Comparison of ENCODE assay signal across 15 mouse cellular contexts in the genomic region with DNA sequence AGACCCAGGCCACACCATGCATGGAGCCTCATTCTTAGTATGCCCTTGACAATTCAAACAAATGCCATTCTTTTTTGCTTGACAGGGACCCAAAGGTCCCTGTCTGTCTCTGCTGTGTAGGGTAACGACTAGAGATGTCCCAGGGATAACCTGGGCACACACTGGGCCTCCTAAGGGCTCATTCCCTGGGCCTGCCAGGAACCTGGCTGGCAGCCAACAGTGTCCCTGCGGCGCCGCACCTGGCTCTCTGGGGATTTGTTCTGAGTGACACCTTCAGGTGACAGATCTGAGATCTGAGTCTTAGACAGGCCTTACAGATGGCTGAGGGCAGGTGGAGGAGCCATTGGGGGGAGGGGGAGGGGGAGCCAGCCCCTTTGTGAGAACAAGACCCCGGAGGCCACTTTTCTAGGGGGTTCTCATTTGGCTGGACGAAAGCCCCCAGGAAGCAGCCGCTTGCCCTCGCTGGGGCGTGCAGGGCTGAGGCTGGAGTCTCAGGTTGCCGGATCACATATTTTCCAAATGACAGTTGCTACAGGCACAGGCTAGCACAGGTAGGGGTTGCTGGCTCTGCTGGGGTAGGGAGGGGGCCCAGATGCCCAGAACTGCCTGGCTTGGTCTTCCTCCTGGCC.
DNase-seq lines count a peak whose midpoint lies in the region; ATAC-seq and TF ChIP-seq lines count a peak whose summit lies in the region.
"Had no signal": no experiment of that assay in that cellular context is flagged by ENCODE, and none has a peak within 500 bp of the region (broad histone marks: within the 10 kb centered on the region; RNA-seq: fewer than 3 reads in every experiment).

No protein-coding gene starts in this region.

- H3K36me3 ChIP-seq in lung, embryonic 14.5 days (ENCODE audit: insufficient read depth) = no peaks in the 10 kb centered on the region
- H3K36me3 ChIP-seq in embryonic facial prominence, embryonic 11.5 days (replicated peaks; ENCODE audit: control insufficient read depth, insufficient read depth, low read depth, low read length) = no peaks in the 10 kb centered on the region
- H3K36me3 ChIP-seq in embryonic facial prominence, embryonic 13.5 days = no peaks in the 10 kb centered on the region
- no peaks in the 10 kb centered on the region for H3K36me3 ChIP-seq in limb, embryonic 15.5 days
- H3K36me3 ChIP-seq: hindbrain, embryonic 13.5 days; midbrain, embryonic 12.5 days had no signal

- no peaks in the 10 kb centered on the region for H3K9me3 ChIP-seq in lung, embryonic 14.5 days (ENCODE audit: low read depth, low read length)
- H3K9me3 ChIP-seq in embryonic facial prominence, embryonic 11.5 days (replicated peaks; ENCODE audit: control insufficient read depth, low read length) = no peaks in the 10 kb centered on the region
- H3K9me3 ChIP-seq in embryonic facial prominence, embryonic 13.5 days = no peaks in the 10 kb centered on the region
- no peaks in the 10 kb centered on the region for H3K9me3 ChIP-seq in limb, embryonic 15.5 days
- H3K9me3 ChIP-seq: hindbrain, embryonic 13.5 days; midbrain, embryonic 12.5 days had no signal

- H3K4me1 ChIP-seq in lung, embryonic 14.5 days (ENCODE audit: insufficient read depth) = peaks cover 10% of the 10 kb centered on the region; the same call in 1 of the 2 replicates
- peaks cover 11% of the 10 kb centered on the region; the same call in 1 of the 2 replicates for H3K4me1 ChIP-seq in embryonic facial prominence, embryonic 11.5 days (ENCODE audit: control insufficient read depth, insufficient read depth, low read length)
- H3K4me1 ChIP-seq in embryonic facial prominence, embryonic 13.5 days = peaks cover 28% of the 10 kb centered on the region
- H3K4me1 ChIP-seq in limb, embryonic 15.5 days = peaks cover 34% of the 10 kb centered on the region

- peak; percentile 57 for DNase-seq in lung, embryonic 14.5 days
- no peak for DNase-seq in lung, postnatal 36 days
- DNase-seq in embryonic facial prominence, embryonic 11.5 days (ENCODE audit: low spot score) = peak; percentile 49
- no peak for DNase-seq in layer of hippocampus, adult 18-20 months (ENCODE audit: low spot score in 2 of 2)
- no peak for DNase-seq in thymus, postnatal 14 days
- DNase-seq: adrenal gland, adult 2 months; cerebellum, adult 2 months; kidney, adult 18-20 months; retina, postnatal 1 day had no signal

- no peak overlapping the region for H3K27ac ChIP-seq in lung, embryonic 14.5 days (ENCODE audit: low read depth)
- peak overlapping the region; percentile 52 for H3K27ac ChIP-seq in embryonic facial prominence, embryonic 11.5 days (replicated peaks; ENCODE audit: low read depth, low read length)
- peak overlapping the region; percentile 83 for H3K27ac ChIP-seq in embryonic facial prominence, embryonic 13.5 days
- peak overlapping the region; percentile 52 for H3K27ac ChIP-seq in limb, embryonic 15.5 days
- H3K27ac ChIP-seq: hindbrain, embryonic 13.5 days; midbrain, embryonic 12.5 days had no signal

- no peak overlapping the region for H3K9ac ChIP-seq in lung, embryonic 14.5 days
- H3K9ac ChIP-seq in embryonic facial prominence, embryonic 11.5 days (replicated peaks; ENCODE audit: low read length) = no peak overlapping the region
- no peak overlapping the region for H3K9ac ChIP-seq in embryonic facial prominence, embryonic 13.5 days
- no peak overlapping the region for H3K9ac ChIP-seq in limb, embryonic 15.5 days
- H3K9ac ChIP-seq: hindbrain, embryonic 13.5 days; midbrain, embryonic 12.5 days had no signal

- H3K4me3 ChIP-seq in lung, embryonic 14.5 days (ENCODE audit: low read depth, low read length) = no peak overlapping the region
- H3K4me3 ChIP-seq in embryonic facial prominence, embryonic 11.5 days (ENCODE audit: low read depth, low read length) = no peak overlapping the region
- H3K4me3 ChIP-seq in embryonic facial prominence, embryonic 13.5 days = no peak overlapping the region
- no peak overlapping the region for H3K4me3 ChIP-seq in limb, embryonic 15.5 days
- H3K4me3 ChIP-seq: hindbrain, embryonic 13.5 days; midbrain, embryonic 12.5 days; myocyte had no signal

- 44% methylated on average over 10 of the region's 10 CpGs for WGBS in lung, embryonic 14.5 days
- WGBS in embryonic facial prominence, embryonic 11.5 days = 57% methylated on average over 10 of the region's 10 CpGs
- 43% methylated on average over 10 of the region's 10 CpGs for WGBS in embryonic facial prominence, embryonic 13.5 days
- WGBS in limb, embryonic 15.5 days = 41% methylated on average over 10 of the region's 10 CpGs

- no peak for TF ChIP-seq CTCF in lung, embryonic 14.5 days (IDR thresholded peaks at IDR 0.05; ENCODE audit: low read depth)

- ATAC-seq in lung, embryonic 14.5 days (ENCODE audit: insufficient read depth) = no peak
- peak; percentile 60 for ATAC-seq in embryonic facial prominence, embryonic 11.5 days (replicated peaks; ENCODE audit: insufficient number of reproducible peaks, low FRiP score, low TSS enrichment, low read depth)
- ATAC-seq in embryonic facial prominence, embryonic 13.5 days (ENCODE audit: insufficient number of reproducible peaks, insufficient read depth, low FRiP score, low TSS enrichment, low read depth) = 0 out of 2 replicates have a peak, but pooled peaks have one; percentile 48
- peak; percentile 17; the same call in 1 of the 2 replicates for ATAC-seq in limb, embryonic 15.5 days (ENCODE audit: insufficient number of reproducible peaks, low FRiP score, low TSS enrichment, low read depth)
- ATAC-seq: CD4-positive, CD25-positive, alpha-beta regulatory T cell, adult 4 months had no signal

- H3K4me2 ChIP-seq in lung, embryonic 14.5 days = no peak overlapping the region
- H3K4me2 ChIP-seq in embryonic facial prominence, embryonic 11.5 days (ENCODE audit: low read depth, low read length) = no peak overlapping the region
- no peak overlapping the region for H3K4me2 ChIP-seq in embryonic facial prominence, embryonic 13.5 days
- no peak overlapping the region for H3K4me2 ChIP-seq in limb, embryonic 15.5 days
- H3K4me2 ChIP-seq: hindbrain, embryonic 13.5 days; midbrain, embryonic 12.5 days had no signal

- no peaks in the 10 kb centered on the region for H3K27me3 ChIP-seq in lung, embryonic 14.5 days (ENCODE audit: insufficient read depth, low read length)
- no peaks in the 10 kb centered on the region for H3K27me3 ChIP-seq in embryonic facial prominence, embryonic 11.5 days (ENCODE audit: control insufficient read depth, insufficient read depth, low read length)
- H3K27me3 ChIP-seq in embryonic facial prominence, embryonic 13.5 days = peaks cover 20% of the 10 kb centered on the region
- H3K27me3 ChIP-seq in limb, embryonic 15.5 days = 0 out of 2 replicates have a peak, but pooled peaks cover 7% of the 10 kb centered on the region

Comparison
In these comparisons a context has a peak if more than half of its experiments do, and no peak if none do; other contexts are left out.
1. DNase-seq: peak in lung, embryonic 14.5 days (single experiment) and embryonic facial prominence, embryonic 11.5 days (single experiment); none in lung, postnatal 36 days (single experiment), layer of hippocampus, adult 18-20 months (0 of 2) and thymus, postnatal 14 days (single experiment).